Mouse (Mus musculus): ENCODE data around the gene Tmem43.

Tmem43 gene

GRCm38 (mm10) chr6:91535231-91535630, 61.7 kb downstream of the Tmem43 start:
- DNase-seq = no peak

GRCm38 (mm10) chr6:91536047-91536765, 62.7 kb downstream of the Tmem43 start:
- DNase-seq = no peak
